Mouse (Mus musculus) monocyte, adult 2 months (primary cell): Measurements from ENCODE around the gene Car5b.

Experiments used
- DNase-seq, 2 experiments: peaks; one replicate each; pipeline ENCODE4 v3.0.0; 2022; ENCODE audit warnings: low spot score in 2 of 2, low read depth in 1 of 2

Car5b gene

DNA sequence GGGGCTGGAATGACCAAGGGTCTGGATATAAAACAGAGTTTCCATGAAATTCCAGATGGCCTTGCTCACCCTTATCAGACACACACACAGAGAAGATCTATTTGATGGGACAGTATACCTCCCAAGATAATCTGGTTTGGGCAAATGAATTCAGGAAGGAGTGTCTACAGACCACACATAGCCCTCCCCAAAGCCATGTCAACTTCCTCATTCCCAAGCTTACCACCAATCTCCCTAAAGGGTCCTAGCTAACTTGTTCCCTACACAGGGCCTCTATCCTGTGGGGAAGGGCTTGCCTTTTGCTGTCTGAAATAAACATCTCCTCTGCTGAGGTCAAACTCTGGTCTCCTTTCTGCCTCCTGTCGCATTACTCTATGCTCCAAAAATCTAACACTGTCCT is 46.7 kb downstream of the Car5b start:
- DNase-seq, result no peak

DNA sequence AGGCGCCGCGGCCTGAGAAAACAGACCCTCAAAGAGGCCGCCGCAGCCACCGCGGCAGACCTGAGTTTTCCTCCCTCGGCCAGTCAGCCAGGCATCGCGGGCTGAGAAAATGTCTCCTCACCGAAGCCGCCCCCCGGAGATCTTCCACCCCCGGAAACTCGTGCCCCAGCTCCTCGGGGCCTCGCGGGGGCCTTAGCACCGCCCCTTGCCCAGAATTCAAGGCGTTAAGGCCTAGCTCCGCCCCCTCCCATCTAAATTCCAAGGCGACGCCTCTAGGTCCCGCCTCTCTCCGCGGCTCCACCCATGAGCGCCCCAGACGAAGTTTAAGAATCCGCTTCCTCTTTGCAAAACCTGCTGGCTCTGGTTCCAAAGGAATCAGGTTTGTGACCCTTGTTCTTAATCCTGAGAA is 69.3 kb downstream of the Car5b start, which contains the start of gene Zrsr2:
TSS of gene Zrsr2 (minus strand) at position 195 of the 409 bp plus-strand sequence.
- peak; percentile 72 for DNase-seq

DNA sequence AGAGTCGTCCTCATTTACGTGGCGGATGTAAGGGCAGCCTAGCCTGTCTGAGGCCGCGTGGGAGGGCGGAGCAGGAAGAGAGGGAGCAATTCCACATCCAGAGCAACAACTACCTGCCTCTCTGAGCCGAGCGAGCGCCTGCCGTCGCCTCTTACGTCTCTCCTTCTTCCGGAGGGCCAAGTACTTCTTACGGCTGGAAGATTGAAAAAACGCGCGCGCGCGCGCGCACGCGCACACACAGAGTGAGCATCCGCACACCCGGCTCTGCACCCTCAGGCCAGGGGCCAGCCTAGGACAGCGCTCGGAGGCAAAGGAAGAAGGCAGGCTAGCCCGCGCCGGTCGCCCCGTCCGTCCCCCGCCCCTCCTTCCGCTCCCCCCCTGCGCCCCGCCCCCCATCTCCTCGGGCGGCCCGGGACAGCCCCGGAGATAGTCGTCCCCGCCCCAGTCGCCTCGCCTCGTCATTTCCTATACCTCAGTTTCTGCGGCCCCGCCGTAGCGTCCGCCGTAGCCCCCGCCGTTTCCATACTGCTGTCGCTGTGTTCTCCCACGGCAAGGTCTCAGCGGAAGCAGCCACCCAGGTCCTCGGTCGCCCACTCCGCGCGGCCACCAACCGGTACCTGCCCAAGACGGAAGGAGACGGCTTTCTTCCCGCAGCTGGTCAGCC is 69.9 kb downstream of the Car5b start:
- peak; percentile 10 to 26 for DNase-seq

DNA sequence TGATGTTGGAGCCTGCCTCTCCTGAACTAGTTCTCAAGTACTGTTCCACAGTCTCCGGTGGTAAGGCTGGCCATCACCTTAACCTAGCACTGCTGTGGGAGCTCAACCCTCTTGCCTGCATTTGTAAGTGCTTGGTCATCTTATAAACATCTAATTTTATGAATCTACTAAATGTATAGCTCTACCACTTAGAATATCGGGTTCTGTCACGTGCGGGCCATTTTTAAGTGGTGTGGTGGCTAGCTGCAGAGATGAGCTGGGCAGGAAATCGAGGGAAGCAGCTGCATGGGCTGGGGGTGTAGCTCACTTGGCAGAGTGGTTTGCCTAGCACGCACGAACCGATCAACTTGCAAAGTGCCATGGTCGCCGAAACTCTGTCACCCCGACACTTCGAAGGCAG is 70.4 kb downstream of the Car5b start:
- DNase-seq, result no peak

DNA sequence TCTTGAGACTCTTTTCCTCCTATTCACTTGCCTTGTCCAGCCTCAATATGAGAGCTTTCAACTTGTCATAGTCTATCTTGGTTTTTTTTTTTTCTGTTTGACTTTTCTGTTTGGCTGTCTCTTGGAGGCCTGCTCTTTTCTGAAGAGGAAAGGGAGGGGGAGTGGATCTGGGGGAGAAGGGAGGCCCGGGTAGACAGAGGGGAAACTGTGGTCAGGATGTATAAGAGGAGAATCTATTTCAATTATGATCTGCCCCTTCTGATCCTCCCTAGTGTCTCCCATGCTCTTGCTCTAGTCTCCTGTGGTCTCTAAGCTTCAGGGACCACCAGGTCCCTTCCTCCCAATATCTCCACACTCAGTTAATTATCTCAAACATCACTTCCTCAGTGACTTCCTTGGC is 76.2 kb downstream of the Car5b start:
- DNase-seq, result no peak

DNA sequence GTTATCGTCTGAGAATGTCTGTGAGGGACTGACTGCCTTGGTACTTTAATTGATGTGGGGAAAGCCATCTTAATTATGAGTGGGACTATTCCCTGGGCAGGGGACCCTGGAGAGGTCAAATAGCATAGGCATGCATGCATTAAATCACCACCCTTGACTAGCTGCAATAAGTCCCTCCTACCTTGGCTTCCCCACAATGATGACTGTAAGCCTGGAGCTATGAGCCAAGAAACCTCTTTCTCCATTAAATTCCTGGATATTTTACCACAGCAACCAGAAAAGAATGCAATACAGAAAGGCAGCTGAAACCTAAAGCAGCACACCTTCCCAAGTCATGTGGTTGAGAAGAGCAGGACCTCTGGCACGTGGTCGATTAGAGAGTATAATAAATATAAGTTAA is 83.4 kb downstream of the Car5b start:
- no peak for DNase-seq

DNA sequence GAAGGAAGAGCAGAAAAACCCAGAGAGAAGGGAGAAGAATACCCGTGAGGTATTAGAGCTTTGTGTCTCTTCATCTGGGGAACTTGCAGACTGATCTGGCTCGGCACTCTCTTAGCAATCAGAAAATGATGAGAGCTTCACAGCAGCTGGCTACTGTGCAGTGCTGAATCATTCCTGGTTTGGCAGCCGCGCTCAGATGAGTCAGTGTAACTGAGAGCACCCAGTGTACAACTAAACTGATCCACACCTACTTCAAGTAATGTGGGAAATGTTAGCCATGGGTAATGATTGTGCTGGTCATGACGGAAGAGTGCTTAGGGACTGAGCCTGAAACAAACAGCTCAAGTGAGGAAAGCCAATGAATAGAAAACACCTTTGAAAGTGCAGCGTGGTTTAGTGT is 89.2 kb downstream of the Car5b start:
- no peak for DNase-seq

DNA sequence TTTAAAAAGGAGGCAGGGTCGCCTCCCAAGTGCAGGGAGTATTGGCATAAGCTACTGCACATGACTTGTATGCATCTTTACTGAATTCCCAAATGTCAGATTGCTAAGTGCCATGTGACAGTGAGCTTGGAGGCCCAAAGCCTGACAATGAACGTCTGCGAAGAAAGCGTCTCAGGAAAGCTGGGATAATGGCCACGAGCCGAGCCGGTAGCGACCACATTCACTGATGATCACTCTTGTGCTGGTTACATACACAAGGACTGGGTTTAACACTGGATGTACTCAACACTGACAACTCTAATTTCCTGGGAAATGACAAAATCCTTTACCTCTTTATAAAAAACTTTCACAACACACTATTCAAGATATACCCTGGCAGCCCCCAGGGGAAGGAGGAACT is 93.1 kb downstream of the Car5b start:
- DNase-seq, result no peak

DNA sequence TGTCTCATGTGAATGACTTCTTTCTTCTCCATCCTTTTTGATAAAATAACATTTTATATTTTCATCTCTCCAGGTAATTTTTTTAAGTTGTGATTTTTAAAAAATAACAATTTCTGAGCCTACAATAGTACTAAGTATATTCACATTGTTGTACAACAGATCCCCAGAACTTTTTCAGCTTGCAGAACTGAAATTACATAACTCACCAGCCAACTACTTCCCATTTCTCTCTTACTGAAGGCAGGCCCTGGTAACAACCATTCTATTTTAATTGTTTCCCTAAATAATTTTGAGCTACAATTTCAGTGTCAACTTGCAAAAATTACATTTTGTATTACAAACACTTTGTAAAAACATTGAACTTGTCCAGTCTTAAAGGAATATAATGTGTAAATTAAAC is 98.2 kb downstream of the Car5b start:
- DNase-seq, result no peak
